Mouse (Mus musculus) ES-Bruce4 (cell line): Measurements from ENCODE around the gene Ccdc137.

ENCODE experiments used
- CTCF ChIP-seq: IDR thresholded peaks from one replicate; pipeline ENCODE4 v1.8.1; 2011; ENCODE audit warnings: low read depth, low read length
- POLR2A ChIP-seq: IDR thresholded peaks from one replicate; pipeline ENCODE4 v1.8.1; 2011; ENCODE audit warnings: low read length; ENCODE audit not compliant: insufficient read depth

DNA sequence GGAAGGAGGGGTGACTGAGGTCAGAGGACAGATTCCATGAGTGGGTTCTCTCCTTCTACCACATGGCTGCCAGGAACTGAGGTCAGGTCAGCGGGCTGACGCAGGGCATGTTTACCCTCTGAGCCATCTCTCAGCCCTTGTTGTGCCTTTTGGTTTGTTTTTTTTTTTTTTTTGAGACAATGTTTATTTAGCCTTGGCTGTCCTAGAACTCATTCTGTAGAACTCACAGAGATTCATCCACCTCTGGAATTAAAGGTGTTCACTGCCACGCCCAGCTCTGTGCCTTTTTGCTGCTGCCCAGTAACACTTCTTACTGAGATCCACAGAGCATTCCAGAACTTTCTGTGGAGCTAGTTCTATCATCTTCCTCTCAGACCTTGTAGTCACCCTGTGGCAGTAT, 47.7 kb downstream of the Ccdc137 start:
- TF ChIP-seq CTCF (no peak), POLR2A (no peak)
